Mouse (Mus musculus): ENCODE data around the gene Cd70.
A peak's percentile ranks its signal among the peaks of the same experiment; 100 is the strongest.

The Cd70 gene

GRCm38 (mm10) chr17:57098321-57098720 is 51.3 kb downstream of the Cd70 start:
- DNase-seq (ENCODE audit: extremely low spot score), result no peak

- peak; percentile 84 for DNase-seq (ENCODE audit: extremely low spot score)
Observed at GRCm38 (mm10) chr17:57096623-57096920, 53.0 kb downstream of the Cd70 start.
